8 mouse cellular contexts compared by ENCODE assay signal in the genomic region with DNA sequence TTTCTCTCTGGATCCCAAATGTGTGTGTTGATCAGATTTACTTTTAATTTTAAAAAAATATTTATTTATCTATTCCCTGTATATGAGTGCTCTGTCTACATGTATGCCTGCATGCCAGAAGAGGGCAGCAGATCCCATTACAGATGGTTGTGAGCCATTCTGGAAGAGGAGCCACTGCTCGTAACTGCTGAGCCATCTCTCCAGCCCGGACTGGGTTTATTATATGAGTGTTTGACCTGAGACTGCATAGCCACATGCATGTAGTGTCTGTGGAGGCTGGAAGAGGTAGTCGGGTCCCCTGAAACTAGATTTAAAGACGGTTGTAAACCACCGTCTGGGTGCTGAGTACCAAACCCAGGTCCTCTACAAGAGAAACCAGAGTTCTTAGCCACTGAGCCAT. TPM values are rescaled to one million over a fixed set of nuclear protein-coding genes. Genes with fewer than 3 reads are reported as not detected.
A peak's percentile ranks its signal among the peaks of the same experiment; 100 is the strongest.
DNase-seq lines count a peak whose midpoint lies in the region; ATAC-seq lines count a peak whose summit lies in the region.

No protein-coding gene starts in this region.

- H3K4me2 ChIP-seq in hindbrain, embryonic 12.5 days (replicated peaks): peak overlapping the region; percentile 61
- peak overlapping the region; percentile 59 for H3K4me2 ChIP-seq in limb, embryonic 15.5 days
- H3K4me2 ChIP-seq in midbrain, embryonic 16.5 days (ENCODE audit: low read length): peak overlapping the region; percentile 63

- H3K36me3 ChIP-seq in hindbrain, embryonic 12.5 days: no peaks in the 10 kb centered on the region
- H3K36me3 ChIP-seq in limb, embryonic 15.5 days: no peaks in the 10 kb centered on the region
- H3K36me3 ChIP-seq in midbrain, embryonic 16.5 days (ENCODE audit: control insufficient read depth, insufficient read depth, low read length): no peaks in the 10 kb centered on the region

- no peaks in the 10 kb centered on the region for H3K27me3 ChIP-seq in hindbrain, embryonic 12.5 days
- no peaks in the 10 kb centered on the region for H3K27me3 ChIP-seq in limb, embryonic 15.5 days
- no peaks in the 10 kb centered on the region for H3K27me3 ChIP-seq in midbrain, embryonic 16.5 days (ENCODE audit: control insufficient read depth, insufficient read depth, low read depth, low read length)

- H3K9me3 ChIP-seq in hindbrain, embryonic 12.5 days (replicated peaks): no peaks in the 10 kb centered on the region
- H3K9me3 ChIP-seq in limb, embryonic 15.5 days: no peaks in the 10 kb centered on the region
- H3K9me3 ChIP-seq in midbrain, embryonic 16.5 days (replicated peaks; ENCODE audit: control insufficient read depth, low read length, poor library complexity, severe bottlenecking): no peaks in the 10 kb centered on the region

- 58% methylated on average over 5 of the region's 5 CpGs for WGBS in hindbrain, embryonic 12.5 days
- WGBS in limb, embryonic 15.5 days: 66% methylated on average over 5 of the region's 5 CpGs
- WGBS in midbrain, embryonic 16.5 days: 60% methylated on average over 5 of the region's 5 CpGs

- DNase-seq in cerebellum, adult 18-20 months: peak; percentile 48 to 63
- peak; percentile 72 for DNase-seq in ES-CJ7 (ENCODE audit: low read depth, low spot score)
- DNase-seq in embryo, embryonic 9.5 days (ENCODE audit: extremely low spot score): peak; percentile 45
- no peak for DNase-seq in urinary bladder, postnatal 25 days (ENCODE audit: low spot score)

- no peak for ATAC-seq in cerebellum, adult (ENCODE audit: insufficient number of reproducible peaks, low FRiP score, low TSS enrichment)
- ATAC-seq in hindbrain, embryonic 12.5 days (ENCODE audit: low FRiP score): no peak
- ATAC-seq in limb, embryonic 15.5 days (ENCODE audit: insufficient number of reproducible peaks, low FRiP score, low TSS enrichment, low read depth): no peak
- ATAC-seq in midbrain, embryonic 16.5 days: no peak; the same call in 1 of the 2 replicates

- H3K4me1 ChIP-seq in hindbrain, embryonic 12.5 days: peaks cover 12% of the 10 kb centered on the region
- peaks cover 24% of the 10 kb centered on the region for H3K4me1 ChIP-seq in limb, embryonic 15.5 days
- peaks cover 7% of the 10 kb centered on the region for H3K4me1 ChIP-seq in midbrain, embryonic 16.5 days (ENCODE audit: control insufficient read depth, insufficient read depth, low read length)

- H3K9ac ChIP-seq in hindbrain, embryonic 12.5 days: no peak overlapping the region
- no peak overlapping the region for H3K9ac ChIP-seq in limb, embryonic 15.5 days
- H3K9ac ChIP-seq in midbrain, embryonic 16.5 days (ENCODE audit: low read depth, low read length): peak overlapping the region; percentile 73; the same call in 1 of the 2 replicates

- H3K27ac ChIP-seq in hindbrain, embryonic 12.5 days: 0 out of 2 replicates have a peak overlapping the region, but pooled peaks have one; percentile 57
- peak overlapping the region; percentile 12; the same call in 1 of the 2 replicates for H3K27ac ChIP-seq in limb, embryonic 15.5 days
- H3K27ac ChIP-seq in midbrain, embryonic 16.5 days (ENCODE audit: low read length): no peak overlapping the region; the same call in 1 of the 2 replicates

- peak overlapping the region; percentile 56 for H3K4me3 ChIP-seq in hindbrain, embryonic 12.5 days
- peak overlapping the region; percentile 55 for H3K4me3 ChIP-seq in limb, embryonic 15.5 days
- peak overlapping the region; percentile 48; the same call in 1 of the 2 replicates for H3K4me3 ChIP-seq in midbrain, embryonic 16.5 days (ENCODE audit: low read depth, low read length)

RNA-seq across cellular contexts. Expression of a gene that starts 5.0 kb away (rescaled TPM):
- 5.1 and 7.0 TPM in 2 replicates for polyA plus RNA-seq in hindbrain, embryonic 12.5 days (2016; fragmentation: Nextera tagmentation; extraction: Ambion mirVana)
- polyA plus RNA-seq in limb, embryonic 15.5 days (2015; fragmentation: Nextera tagmentation; extraction: Ambion mirVana): 12.7 and 12.9 TPM in 2 replicates
- polyA plus RNA-seq in midbrain, embryonic 16.5 days (2015; fragmentation: Nextera tagmentation; extraction: Ambion mirVana): 3.6 and 5.0 TPM in 2 replicates

RNA-seq across cellular contexts. Expression of a gene that starts 11.9 kb away (rescaled TPM):
- 0.88 and 1.2 TPM in 2 replicates for polyA plus RNA-seq in hindbrain, embryonic 12.5 days (2016; fragmentation: Nextera tagmentation; extraction: Ambion mirVana)
- 0.86 and 1.0 TPM in 2 replicates for polyA plus RNA-seq in limb, embryonic 15.5 days (2015; fragmentation: Nextera tagmentation; extraction: Ambion mirVana)
- 0.46 and 0.57 TPM in 2 replicates for polyA plus RNA-seq in midbrain, embryonic 16.5 days (2015; fragmentation: Nextera tagmentation; extraction: Ambion mirVana)

RNA-seq across cellular contexts. Expression of a gene that starts 20.6 kb away (rescaled TPM):
- polyA plus RNA-seq in hindbrain, embryonic 12.5 days (2016; fragmentation: Nextera tagmentation; extraction: Ambion mirVana): 5.3 and 6.7 TPM in 2 replicates
- 0.32 and 0.46 TPM in 2 replicates for polyA plus RNA-seq in limb, embryonic 15.5 days (2015; fragmentation: Nextera tagmentation; extraction: Ambion mirVana)
- 14.0 and 14.6 TPM in 2 replicates for polyA plus RNA-seq in midbrain, embryonic 16.5 days (2015; fragmentation: Nextera tagmentation; extraction: Ambion mirVana)

RNA-seq across cellular contexts. Expression of a gene that starts 41.2 kb away (rescaled TPM):
- not detected in 2 replicates for polyA plus RNA-seq in hindbrain, embryonic 12.5 days (2016; fragmentation: Nextera tagmentation; extraction: Ambion mirVana)
- 0.17 TPM in 1 of 2 replicates, not detected in the other for polyA plus RNA-seq in limb, embryonic 15.5 days (2015; fragmentation: Nextera tagmentation; extraction: Ambion mirVana)
- 0.32 and 0.38 TPM in 2 replicates for polyA plus RNA-seq in midbrain, embryonic 16.5 days (2015; fragmentation: Nextera tagmentation; extraction: Ambion mirVana)

RNA-seq across cellular contexts. Expression of a gene that starts 49.9 kb away (rescaled TPM):
- polyA plus RNA-seq in hindbrain, embryonic 12.5 days (2016; fragmentation: Nextera tagmentation; extraction: Ambion mirVana): 4.3 and 4.8 TPM in 2 replicates
- polyA plus RNA-seq in limb, embryonic 15.5 days (2015; fragmentation: Nextera tagmentation; extraction: Ambion mirVana): 3.4 TPM in 2 replicates
- polyA plus RNA-seq in midbrain, embryonic 16.5 days (2015; fragmentation: Nextera tagmentation; extraction: Ambion mirVana): 3.1 and 3.6 TPM in 2 replicates
